Comparison of ENCODE assay signal across 11 mouse cellular contexts in the genomic region with DNA sequence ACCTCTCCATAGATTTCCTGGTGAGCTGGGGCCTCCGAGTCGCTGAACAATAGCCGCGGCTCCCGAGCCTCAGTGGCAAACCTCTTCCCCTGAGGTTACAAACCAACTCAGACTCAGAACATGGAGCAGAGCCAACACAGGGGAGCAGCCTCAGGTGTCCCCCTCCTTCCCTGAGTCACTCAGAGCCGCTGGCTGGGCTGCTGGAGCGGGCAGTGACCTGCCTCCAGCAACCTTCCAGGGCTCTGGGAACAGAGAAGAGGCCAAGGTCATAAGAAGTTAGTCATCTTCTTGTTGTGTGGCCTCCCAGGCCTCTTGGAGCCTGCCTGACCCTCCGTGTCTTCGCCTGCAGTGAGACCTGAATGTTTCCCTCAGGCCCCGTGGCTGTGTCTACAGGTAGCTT.
"Had no signal": no experiment of that assay in that cellular context is flagged by ENCODE, and none has a peak within 500 bp of the region (broad histone marks: within the 10 kb centered on the region; RNA-seq: fewer than 3 reads in every experiment).

No protein-coding gene starts in this region.

- ATAC-seq: liver, embryonic 12.5 days; midbrain, embryonic 15.5 days had no signal

- H3K4me1 ChIP-seq: liver, embryonic 12.5 days; midbrain, embryonic 15.5 days had no signal

- H3K4me3 ChIP-seq: left cerebral cortex, adult 2 months; limb, embryonic 15.5 days; liver, embryonic 12.5 days; midbrain, embryonic 10.5 days; midbrain, embryonic 15.5 days had no signal

- H3K27ac ChIP-seq: left cerebral cortex, adult 2 months; limb, embryonic 15.5 days; liver, embryonic 12.5 days; midbrain, embryonic 10.5 days; midbrain, embryonic 15.5 days had no signal

- H3K27me3 ChIP-seq: midbrain, embryonic 15.5 days had no signal

- H3K4me2 ChIP-seq: limb, embryonic 15.5 days; liver, embryonic 12.5 days; lung, embryonic 14.5 days; midbrain, embryonic 15.5 days had no signal

- H3K9me3 ChIP-seq: limb, embryonic 15.5 days; liver, embryonic 12.5 days; midbrain, embryonic 10.5 days; midbrain, embryonic 15.5 days had no signal

- H3K9ac ChIP-seq: limb, embryonic 15.5 days; liver, embryonic 12.5 days; lung, embryonic 14.5 days; midbrain, embryonic 15.5 days had no signal

- DNase-seq: kidney, adult 8-10 months; kidney, postnatal 25 days; lung, embryonic 14.5 days; lung, postnatal 10 days; lung, postnatal 4 days; spleen, adult 18-20 months had no signal

- H3K36me3 ChIP-seq: limb, embryonic 15.5 days; liver, embryonic 12.5 days; midbrain, embryonic 10.5 days; midbrain, embryonic 15.5 days had no signal
